Mouse (Mus musculus) MN1 (cell line): ENCODE measurements around the gene Ubxn1.
A peak's percentile ranks its signal among the peaks of the same experiment; 100 is the strongest.
"Not testable (repeated sequence)": the region's sequence is repeated elsewhere in the genome, so short reads cannot be mapped to it uniquely, and the experiment has no call there.

Source experiments
- DNase-seq: peaks from one replicate; pipeline ENCODE4 v3.0.0-alpha.2; 2016; ENCODE audit warnings: low spot score

Ubxn1 gene

GRCm38 (mm10) chr19:8857689-8858088 is 13.6 kb upstream of the Ubxn1 start:
- DNase-seq: no peak

DNA sequence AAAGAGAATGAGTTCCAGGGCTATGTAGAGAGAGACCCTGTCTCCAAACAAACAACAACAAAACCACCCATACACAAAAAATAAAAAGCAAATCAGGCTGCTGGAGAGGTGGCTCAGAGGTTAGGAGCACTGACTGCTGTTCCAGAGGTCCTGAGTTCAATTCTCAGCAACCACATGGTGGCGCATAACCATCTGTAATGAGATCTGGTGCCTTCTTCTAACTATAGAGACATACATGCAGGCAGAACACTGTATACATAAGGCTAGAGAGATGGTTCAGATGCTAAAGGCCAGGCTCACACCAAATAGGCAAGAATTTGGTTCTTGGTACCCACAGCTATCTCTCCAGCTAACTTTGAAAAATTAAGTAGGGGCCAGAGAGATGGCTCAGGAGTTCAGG is 12.3 kb upstream of the Ubxn1 start:
- no peak for DNase-seq

DNA sequence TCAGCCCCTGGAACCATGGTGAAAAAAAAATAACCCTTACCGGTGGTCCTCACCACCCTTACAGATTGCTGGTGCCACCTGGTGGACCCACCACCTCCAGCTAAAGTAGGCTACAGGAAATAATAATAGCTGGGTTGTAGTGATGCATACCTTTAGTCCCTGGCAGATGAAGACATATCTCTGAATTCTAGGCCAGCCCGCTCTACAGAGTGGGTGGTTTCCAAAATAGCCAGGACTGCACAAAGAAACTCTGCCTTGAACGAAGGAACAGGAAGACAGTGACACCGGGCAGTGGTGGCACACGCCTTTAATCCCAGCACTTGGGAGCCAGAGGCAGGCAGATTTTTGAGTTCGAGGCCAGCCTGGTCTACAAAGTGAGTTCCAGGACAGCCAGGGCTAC is 7.0 kb upstream of the Ubxn1 start:
- DNase-seq: no peak

DNA sequence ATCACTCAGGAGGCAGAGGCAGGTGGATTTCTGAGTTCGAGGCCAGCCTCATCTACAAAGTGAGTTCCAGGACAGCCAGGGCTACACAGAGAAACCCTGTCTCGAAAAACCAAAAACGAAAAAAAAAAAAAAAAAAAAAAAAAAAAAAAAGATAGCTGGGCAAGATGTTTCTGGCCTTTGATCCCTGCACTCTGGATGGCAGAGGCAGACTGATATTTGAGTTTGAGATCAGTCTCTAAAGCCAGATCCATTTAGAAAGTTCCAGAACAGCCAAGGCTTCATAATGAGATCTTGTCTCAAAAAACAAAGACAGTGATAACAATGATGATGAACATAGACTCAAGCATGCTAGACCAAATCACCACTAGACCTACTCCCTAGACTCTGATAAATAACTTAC is 915 bp upstream of the Ubxn1 start:
- DNase-seq: not testable (repeated sequence)

DNA sequence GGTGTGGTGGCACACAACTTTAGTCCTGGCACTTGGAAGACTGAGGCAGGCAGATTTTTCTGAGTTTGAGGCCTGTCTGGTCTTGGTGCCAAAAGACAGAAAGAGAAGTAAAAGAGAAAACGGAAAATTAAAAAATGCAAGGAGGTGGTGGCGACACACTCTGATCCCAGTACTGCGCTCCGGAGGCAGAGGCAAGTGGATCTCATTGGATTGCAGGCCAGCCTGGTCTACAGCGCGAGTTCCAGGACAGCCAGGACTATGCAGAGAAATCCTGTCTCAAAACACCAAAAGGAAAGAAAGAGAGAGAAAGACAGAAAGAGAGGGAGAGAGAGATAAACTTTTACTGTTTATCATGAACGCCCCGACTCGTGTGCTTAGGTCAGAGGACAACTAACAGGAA is 458 bp upstream of the Ubxn1 start:
- DNase-seq: no peak

DNA sequence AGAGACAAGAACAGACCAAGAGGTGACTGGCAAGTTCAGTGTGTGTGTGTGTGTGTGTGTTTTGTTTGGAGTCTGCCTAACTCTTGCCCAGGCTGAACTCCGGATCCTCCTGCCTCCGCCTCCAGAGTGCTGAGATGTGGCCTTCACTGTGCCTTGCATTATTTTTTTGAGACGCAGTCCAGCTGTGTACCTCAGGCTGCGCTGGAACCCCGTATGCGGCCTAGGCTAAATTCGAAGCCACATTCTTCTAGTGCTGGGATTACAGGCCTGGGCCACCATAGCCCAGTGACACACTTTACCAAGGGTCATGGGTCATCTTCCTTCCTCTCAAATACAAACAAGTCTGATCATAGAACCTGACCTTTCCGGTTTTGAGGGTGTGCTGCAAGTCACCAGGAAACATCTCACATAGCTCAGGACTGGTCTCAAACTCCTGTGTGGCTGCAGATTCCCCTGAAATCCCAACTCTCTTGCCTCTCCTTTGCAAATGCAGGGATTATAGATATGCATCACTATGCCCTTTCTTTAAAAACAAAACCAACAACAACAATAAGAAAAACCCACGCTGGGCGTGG is 1.1 kb downstream of the Ubxn1 start:
- no peak for DNase-seq

DNA sequence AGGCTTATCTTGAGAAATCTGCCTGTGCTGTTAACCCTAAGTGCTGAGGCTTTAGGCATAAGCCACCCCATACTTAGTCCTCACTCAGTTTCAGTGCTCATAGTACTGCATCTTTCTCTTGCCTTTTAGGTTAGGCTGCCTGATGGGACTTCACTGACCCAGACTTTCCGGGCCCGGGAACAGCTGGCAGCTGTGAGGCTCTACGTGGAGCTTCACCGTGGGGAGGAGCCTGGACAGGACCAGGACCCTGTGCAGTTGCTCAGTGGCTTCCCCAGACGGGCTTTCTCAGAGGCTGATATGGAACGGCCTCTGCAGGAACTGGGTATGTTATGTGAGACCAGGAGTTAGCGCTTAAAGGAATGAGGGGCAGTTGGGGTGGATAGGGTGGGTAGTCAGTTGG is 3.7 kb downstream of the Ubxn1 start:
- no peak for DNase-seq

DNA sequence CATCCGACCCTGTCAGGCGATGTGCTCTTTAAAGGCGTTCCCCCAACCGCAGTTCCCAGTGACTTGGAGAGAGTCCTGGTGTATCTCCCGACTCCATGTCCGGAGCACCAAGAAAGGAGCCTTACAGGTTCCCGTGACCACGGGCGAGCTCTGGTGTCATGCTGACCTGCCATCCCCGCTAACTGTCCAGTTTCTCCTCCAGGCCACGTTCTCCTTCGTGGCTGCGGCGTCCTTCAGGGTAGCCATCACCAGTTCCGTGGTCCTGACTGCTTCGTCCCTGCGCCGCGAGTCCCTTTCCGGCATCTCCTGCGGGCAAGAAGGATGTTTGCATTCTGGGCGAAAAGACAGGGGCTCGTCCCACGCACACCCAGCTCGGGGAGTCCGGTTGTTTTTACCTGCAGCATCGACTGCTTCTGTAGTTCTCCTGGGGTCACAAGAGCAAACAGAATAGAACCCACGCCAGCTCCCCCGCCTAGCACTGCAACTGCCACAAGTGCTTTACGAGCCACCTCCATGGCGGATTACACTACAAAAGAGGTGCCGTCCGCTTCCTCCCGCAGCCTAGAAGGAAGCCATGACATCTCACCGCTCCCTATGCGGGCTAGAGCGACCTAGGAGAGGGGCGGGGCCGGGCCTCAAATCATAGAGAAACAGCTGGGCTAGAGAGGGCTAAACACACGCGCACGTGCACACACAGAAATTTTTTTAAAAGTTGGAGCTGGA is 9.2 kb downstream of the Ubxn1 start, which contains the start of gene Uqcc3:
Gene Uqcc3 (minus strand): TSS at position 613 of the 723 bp plus-strand sequence.
- DNase-seq: peak; percentile 82

- DNase-seq: no peak
These were observed 9.7 kb downstream of the Ubxn1 start for GRCm38 (mm10) chr19:8881034-8881392.

GRCm38 (mm10) chr19:8883616-8884015 is 12.3 kb downstream of the Ubxn1 start, which contains the start of the genes Lbhd1 and Gm49403:
TSS of gene Lbhd1 (plus strand) at chr19:8883732.
TSS of gene Gm49403 (plus strand) at chr19:8883930.
- no peak for DNase-seq

- DNase-seq: no peak
These were observed 15.8 kb downstream of the Ubxn1 start for GRCm38 (mm10) chr19:8886916-8887584.

DNA sequence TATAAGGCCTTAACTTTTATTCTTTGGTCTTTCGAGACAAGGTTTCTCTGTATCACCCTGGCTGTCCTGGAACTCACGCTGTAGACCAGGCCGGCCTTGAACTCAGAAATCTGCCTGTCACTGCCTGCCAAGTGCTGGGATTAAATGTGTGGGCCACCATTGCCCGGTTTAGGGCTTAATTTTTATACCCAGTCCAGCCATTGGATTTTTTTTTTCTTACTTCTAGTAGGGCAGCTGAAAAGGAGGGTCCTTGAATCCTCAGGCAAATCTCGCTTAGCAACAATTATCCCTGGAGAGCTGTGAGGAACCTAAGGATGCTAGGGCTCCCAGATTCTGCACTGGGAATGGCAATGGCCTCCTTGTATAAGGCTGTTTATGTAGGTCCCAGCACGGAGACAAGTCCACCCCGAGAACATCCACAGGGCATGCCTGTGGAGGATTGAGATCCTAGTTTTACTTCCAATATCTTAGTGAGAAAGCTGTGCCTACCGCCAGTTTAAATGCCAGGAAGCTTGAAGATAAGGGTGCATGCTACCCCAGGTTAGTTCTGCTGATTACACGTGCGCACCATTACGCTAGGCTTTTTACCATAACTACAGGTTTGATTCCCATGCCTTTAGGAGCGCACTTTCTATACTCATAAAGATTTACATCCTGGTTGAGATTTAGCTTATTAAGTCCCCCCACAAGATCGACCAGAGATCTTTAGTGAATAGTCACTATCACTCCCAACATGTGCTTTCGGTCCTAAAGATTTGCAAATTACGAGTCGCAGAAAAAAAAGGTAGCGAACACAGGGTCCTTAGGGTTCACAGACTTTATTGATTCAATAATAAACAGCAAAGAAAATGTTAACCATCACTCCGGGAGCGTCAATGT is 16.5 kb downstream of the Ubxn1 start:
- DNase-seq: no peak

DNA sequence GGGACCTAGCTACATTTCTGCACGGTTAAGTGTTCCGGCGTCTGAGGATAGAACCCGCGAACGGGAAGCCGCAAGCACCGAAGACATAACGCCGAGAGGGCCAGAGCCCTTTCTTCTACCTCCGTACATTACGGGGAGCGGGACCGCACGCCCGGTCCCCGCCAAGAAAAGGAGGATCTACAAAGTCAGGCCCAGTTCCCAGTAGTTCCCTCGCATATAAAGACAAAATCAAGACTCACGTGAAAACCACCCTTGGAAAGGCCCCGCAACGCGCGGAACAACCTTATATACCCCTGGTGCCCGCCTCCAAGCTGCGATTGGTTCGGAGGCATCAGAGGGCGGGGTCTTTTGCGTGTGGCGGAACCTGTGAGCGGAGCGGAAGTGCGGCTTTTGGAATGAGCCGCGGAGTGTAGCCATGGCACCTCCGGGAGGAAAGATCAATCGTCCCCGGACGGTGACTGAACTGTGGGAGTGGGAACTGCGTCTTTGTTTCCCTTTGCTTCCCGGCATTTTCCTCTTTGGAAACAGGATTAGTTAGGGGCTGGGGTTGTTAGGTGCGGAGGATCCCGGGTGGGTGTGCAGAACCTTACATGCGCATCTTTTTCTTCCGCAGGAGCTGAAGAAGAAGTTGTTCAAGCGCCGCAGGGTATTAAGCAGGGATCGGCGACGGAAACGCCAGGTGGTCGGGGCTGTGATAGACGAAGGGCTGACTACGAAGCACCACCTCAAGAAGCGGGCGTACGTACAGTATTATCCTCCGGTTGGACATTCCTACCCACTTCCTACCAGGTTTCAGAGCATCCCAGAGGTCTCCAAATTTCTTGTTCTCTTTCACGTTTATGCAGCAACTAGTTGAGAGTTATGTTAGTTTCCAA is 17.5 kb downstream of the Ubxn1 start, which contains the start of the genes 1810009A15Rik and Gm49416:
Gene 1810009A15Rik (plus strand): TSS at position 343 of the 875 bp plus-strand sequence.
Gene Gm49416 (plus strand): TSS at position 416 of the 875 bp plus-strand sequence.
- peak; percentile 93 for DNase-seq

DNA sequence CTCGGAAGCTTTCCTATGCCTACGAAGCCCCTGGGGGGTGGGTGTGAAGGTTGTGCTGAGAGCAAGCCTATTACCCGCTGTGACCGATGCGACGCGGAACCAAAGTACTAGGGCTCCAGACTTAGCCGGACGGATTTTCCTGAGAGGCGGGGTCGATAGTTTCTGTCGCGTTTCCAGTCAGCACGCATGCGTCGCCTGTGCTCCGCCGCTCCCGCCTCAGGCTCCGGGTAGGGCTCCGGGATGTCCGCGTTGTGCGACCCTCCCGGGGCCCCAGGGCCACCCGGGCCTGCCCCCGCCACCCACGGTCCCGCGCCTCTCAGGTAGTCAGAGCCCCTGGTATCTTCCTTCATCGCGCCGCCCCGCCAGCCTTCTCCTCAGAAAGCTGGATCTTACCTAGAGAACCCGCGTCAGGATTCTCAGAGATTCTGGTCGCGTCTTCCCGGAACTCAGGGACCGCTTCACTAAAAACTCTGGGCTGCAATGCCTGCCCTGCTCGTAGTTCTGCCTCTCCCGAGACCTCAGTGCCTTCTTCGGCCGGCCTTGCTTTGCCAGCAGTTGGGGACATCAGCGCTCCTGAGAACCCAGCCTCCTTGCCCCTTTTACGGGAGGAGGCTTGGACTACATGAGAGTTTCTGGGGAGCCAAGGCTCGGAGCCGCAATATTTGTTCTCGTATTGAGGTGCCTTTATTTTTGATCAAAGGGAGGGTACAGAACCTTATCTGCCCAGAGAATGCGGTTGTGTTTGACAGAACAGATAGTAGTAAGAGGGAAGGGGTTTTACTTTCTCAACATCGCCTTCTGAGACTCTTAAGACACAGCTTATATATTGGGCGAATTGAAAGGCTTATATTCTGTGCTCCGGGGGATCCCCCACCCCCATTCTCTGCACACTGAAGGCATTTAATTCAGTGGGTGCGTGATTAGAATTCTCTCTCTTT is 21.8 kb downstream of the Ubxn1 start, which contains the start of gene Ints5:
Gene Ints5 (plus strand): TSS at position 177 of the 938 bp plus-strand sequence.
- peak; percentile 85 for DNase-seq

DNA sequence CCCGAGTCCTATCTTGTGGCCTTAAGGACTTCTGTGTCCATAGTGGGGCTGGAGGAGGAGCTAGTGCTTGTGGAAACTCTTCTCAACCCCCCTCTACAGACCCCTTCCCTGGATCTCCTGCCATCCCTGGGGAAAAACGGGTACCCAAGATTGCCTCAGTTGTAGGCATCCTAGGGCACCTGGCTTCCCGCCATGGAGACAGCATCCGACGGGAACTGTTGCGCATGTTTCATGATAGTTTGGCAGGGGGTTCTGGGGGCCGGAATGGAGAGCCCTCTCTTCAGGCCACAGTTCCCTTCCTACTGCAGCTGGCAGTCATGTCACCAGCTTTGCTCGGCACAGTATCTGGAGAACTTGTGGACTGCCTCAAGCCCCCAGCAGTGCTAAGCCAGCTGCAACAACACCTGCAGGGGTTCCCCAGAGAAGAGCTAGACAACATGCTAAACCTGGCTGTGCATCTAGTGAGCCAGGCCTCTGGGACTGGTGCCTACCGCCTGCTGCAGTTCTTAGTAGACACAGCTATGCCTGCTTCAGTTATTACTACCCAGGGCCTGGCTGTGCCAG is 24.2 kb downstream of the Ubxn1 start:
- no peak for DNase-seq

- DNase-seq: not testable (repeated sequence)
These were observed 24.9 kb downstream of the Ubxn1 start for GRCm38 (mm10) chr19:8896231-8896630.

DNA sequence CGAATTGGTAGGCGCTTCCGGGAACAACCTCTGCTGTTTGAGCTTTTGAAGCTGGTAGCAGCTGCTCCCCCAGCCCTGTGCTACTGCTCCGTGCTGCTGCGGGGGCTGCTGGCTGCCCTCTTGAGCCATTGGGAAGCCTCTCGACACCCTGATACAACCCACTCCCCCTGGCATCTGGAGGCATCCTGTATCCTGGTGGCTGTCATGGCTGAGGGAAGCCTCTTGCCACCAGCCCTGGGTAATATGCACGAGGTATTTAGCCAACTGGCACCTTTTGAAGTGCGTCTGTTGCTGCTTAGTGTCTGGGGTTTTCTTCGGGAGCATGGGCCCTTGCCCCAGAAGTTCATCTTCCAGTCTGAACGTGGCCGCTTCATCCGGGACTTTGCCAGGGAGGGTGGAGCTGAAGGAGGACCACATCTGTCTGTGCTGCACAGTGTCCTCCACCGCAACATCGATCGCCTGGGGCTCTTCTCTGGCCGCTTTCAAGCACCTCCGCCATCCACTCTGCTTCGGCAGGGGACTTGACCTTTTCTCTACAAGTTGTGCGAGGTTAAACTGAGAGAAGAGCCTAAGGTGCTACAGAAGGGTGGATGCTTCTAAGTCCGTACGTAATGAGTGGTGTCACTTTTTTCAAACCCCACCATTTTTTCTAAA is 26.0 kb downstream of the Ubxn1 start:
- DNase-seq: peak; percentile 62

GRCm38 (mm10) chr19:8897865-8898495 is 26.7 kb downstream of the Ubxn1 start, which contains the start of gene Ganab:
TSS of gene Ganab (plus strand) at chr19:8898071.
- peak; percentile 94 for DNase-seq
